Mouse (Mus musculus) limb, embryonic 14.5 days (tissue): ENCODE measurements at regions not wholly inside any gene's neighbourhood (a gene's known extent, or its start where the extent isn't known, plus 50 kb on each side); places are given as distances from the start of the nearest gene placed in this dataset.

Experiments
- ATAC-seq: fragments of 200-750 bp; cut with Nextera tagmentation; 2 replicates; pipeline ENCODE4 v1.8.0; 2017; ENCODE audit warnings: low read depth, moderate number of reproducible peaks, moderate TSS enrichment; ENCODE audit not compliant: low FRiP score
- DNase-seq: peaks from one replicate; pipeline ENCODE4 v3.0.0-alpha.2; 2015; ENCODE audit warnings: low spot score
- H3K27ac ChIP-seq: fragments of 300-500 bp; sonication (generic); replicated peaks from 2 replicates; pipeline ENCODE4 v1.5.1; 2014; ENCODE audit warnings: low read depth, mild to moderate bottlenecking, low read length, moderate library complexity, mixed read lengths
- H3K27me3 ChIP-seq: fragments of 300-500 bp; sonication (generic); 2 replicates; pipeline ENCODE4 v1.6.1; 2014; ENCODE audit warnings: low read length, mixed read lengths; ENCODE audit not compliant: control insufficient read depth, insufficient read depth
- H3K36me3 ChIP-seq: fragments of 300-500 bp; sonication (generic); 2 replicates; pipeline ENCODE4 v1.6.1; 2014; ENCODE audit warnings: mild to moderate bottlenecking, low read length, moderate library complexity, mixed read lengths; ENCODE audit not compliant: control insufficient read depth, insufficient read depth
- H3K4me1 ChIP-seq: fragments of 300-500 bp; sonication (generic); 2 replicates; pipeline ENCODE4 v1.6.1; 2014; ENCODE audit warnings: antibody characterized with exemption, low read length, mixed read lengths; ENCODE audit not compliant: control insufficient read depth, insufficient read depth
- H3K4me2 ChIP-seq: fragments of 300-500 bp; sonication (generic); replicated peaks from 2 replicates; pipeline ENCODE4 v1.6.1; 2014; ENCODE audit warnings: low read depth, mild to moderate bottlenecking, low read length, moderate library complexity; ENCODE audit not compliant: severe bottlenecking
- H3K4me3 ChIP-seq: fragments of 300-500 bp; sonication (generic); replicated peaks from 2 replicates; pipeline ENCODE4 v1.5.1; 2014; ENCODE audit warnings: low read length
- H3K9ac ChIP-seq: fragments of 300-500 bp; sonication (generic); 2 replicates; pipeline ENCODE4 v1.6.1; 2014; ENCODE audit warnings: mild to moderate bottlenecking, low read depth, low read length, moderate library complexity; ENCODE audit not compliant: severe bottlenecking
- H3K9me3 ChIP-seq: fragments of 300-500 bp; sonication (generic); 2 replicates; pipeline ENCODE4 v1.6.1; 2016; ENCODE audit warnings: low read length; ENCODE audit not compliant: control insufficient read depth
- POLR2A ChIP-seq: fragments of 200-500 bp; IDR thresholded peaks from 2 replicates; pipeline ENCODE4 v1.8.0; 2012; ENCODE audit warnings: inconsistent platforms, mild to moderate bottlenecking, moderate library complexity, borderline replicate concordance; ENCODE audit not compliant: insufficient read depth, insufficient read length; ENCODE audit errors: extremely low read depth
- WGBS: fragments of 180-500 bp; shearing (Covaris S2); extraction: QIAGEN DNeasy Blood & Tissue Kit; methylation state at CpG from one replicate; pipeline ENCODE4 v1.1.7; 2014; 5-methylcytosine and 5-hydroxymethylcytosine counted together

DNA sequence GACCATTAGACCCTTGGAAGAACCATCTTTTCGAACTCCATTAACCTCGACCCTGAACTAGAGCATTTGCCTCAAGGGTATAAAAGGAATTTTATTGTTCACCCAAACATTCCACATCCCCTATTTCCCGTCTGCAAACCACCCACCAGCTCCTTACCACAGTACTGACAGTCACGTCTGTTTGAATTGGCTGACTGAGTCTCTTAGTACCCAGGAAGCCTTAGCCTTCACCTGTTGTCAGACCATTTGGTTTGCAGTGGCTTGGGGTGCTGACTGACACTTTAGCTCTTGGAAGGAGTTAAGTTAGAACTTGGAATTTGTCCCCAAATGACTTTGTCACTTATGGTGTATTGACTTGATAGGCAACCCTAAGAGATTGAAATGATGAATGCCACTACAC lies 209.3 kb upstream of the Daam1 start:
- TF ChIP-seq POLR2A, result no peak
- WGBS, result 29% methylated on average over 4 of the region's 4 CpGs
- DNase-seq, result no peak
- Histone ChIP-seq H3K9me3 (no peaks in the 10 kb centered on the region), H3K27ac (no peak overlapping the region), H3K27me3 (no peaks in the 10 kb centered on the region), H3K4me2 (no peak overlapping the region), H3K4me1 (peaks cover 8% of the 10 kb centered on the region), H3K9ac (no peak overlapping the region), H3K4me3 (no peak overlapping the region), H3K36me3 (no peaks in the 10 kb centered on the region)
- no peak for ATAC-seq

DNA sequence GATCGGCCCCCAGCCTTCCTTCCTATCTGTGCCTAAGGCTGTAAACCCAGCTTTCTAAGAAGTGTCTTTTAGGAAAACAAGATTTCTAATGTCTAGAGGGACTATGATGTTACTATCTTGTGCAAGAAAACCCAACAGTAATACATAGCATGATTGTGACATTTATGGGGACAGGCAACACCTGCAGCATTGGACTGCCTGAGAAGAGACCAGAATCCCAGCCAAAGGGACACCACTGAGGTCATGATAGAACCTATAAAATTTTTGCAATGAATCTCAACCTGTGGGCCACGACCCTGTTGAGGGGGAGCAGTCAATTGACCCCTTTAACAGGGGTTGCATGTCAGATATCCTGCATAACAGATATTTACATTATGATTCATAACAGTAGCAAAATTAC lies 208.1 kb upstream of the Daam1 start:
- H3K9ac ChIP-seq, result no peak overlapping the region

DNA sequence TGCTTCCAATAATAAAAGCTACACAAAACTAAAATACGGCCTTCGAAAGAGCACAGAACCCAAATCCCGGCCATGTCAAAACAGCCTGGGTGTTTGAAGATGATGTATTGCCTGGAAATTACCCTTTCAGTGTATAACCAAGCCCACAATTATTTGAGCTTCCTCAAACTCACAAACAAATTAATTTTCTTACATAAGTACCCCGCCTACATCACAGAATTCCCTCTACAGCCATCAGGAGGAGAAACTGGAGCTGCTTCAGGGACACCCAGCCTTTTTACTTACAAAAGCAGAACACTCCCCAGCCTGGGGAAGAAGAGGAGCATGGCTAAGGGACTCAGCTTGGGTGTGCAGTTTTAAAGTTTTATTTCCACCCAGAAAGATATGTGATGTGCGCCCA lies 207.6 kb upstream of the Daam1 start:
- Histone ChIP-seq H3K27me3 (no peaks in the 10 kb centered on the region), H3K36me3 (no peaks in the 10 kb centered on the region), H3K9ac (no peak overlapping the region), H3K4me3 (no peak overlapping the region), H3K27ac (no peak overlapping the region), H3K4me1 (peaks cover 13% of the 10 kb centered on the region), H3K9me3 (no peaks in the 10 kb centered on the region), H3K4me2 (no peak overlapping the region)
- WGBS, result 86% methylated on average over 5 of the region's 5 CpGs
- ATAC-seq (no peak), DNase-seq (no peak)
- no peak for TF ChIP-seq POLR2A

More for the DNA sequence above, 208.1 kb upstream of the Daam1 start:
- ATAC-seq (no peak), DNase-seq (no peak)
- WGBS, result 83% methylated on average over 2 of the region's 2 CpGs
- peaks cover 13% of the 10 kb centered on the region for H3K4me1 ChIP-seq
- H3K27me3 ChIP-seq, result no peaks in the 10 kb centered on the region
- no peaks in the 10 kb centered on the region for H3K36me3 ChIP-seq
- TF ChIP-seq POLR2A, result no peak
- H3K27ac ChIP-seq, result no peak overlapping the region
- H3K4me3 ChIP-seq, result no peak overlapping the region
- no peak overlapping the region for H3K4me2 ChIP-seq
- no peaks in the 10 kb centered on the region for H3K9me3 ChIP-seq

DNA sequence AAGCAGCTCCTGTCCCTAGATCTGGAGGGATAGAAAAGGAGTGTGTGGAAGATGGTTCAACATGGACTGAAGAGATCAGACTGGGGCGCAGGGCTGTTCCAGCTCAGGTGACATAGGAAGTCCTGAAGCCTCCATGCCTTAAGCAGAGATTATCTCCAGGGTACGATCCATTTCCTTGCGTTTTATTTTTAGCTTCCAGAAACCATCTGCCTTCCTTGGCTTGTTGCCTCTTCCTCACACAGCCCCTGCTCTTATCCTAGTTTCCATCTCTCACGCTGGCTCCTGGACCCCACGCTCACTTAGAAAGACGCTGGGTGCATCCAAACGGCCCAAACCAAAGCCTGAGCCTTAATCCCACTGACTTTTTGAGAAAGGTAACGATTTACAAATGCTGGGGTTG lies 206.8 kb upstream of the Daam1 start:
- TF ChIP-seq POLR2A, result no peak

DNA sequence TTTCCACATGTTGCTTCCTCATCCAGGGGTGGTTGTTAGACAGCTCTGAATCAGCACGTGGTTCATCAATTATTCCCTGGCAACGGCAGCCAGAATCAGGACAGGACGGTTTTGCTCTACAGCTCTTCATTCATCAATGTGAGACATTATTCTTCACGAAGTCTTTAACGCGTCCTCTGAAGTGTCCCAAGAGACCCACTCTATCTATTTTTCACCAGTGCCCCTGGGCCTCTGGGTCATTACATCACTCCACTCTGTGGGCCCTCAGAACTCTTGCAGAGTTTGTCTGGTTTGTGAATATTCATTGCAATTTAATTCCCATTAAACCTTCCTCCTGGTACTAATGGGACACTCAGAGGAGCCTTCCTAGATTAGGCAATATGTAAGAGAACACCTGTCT lies 206.2 kb upstream of the Daam1 start:
- Histone ChIP-seq H3K27ac (no peak overlapping the region), H3K9ac (no peak overlapping the region), H3K36me3 (no peaks in the 10 kb centered on the region), H3K4me1 (peaks cover 13% of the 10 kb centered on the region), H3K4me2 (no peak overlapping the region), H3K4me3 (no peak overlapping the region), H3K9me3 (no peaks in the 10 kb centered on the region), H3K27me3 (no peaks in the 10 kb centered on the region)
- no peak for DNase-seq
- 50% methylated on average over 6 of the region's 6 CpGs for WGBS
- no peak for ATAC-seq
- no peak for TF ChIP-seq POLR2A

More for the DNA sequence above, 206.8 kb upstream of the Daam1 start:
- ATAC-seq (no peak), DNase-seq (no peak)
- H3K4me1 ChIP-seq, result peaks cover 13% of the 10 kb centered on the region
- 47% methylated on average over 8 of the region's 8 CpGs for WGBS
- no peak overlapping the region for H3K9ac ChIP-seq
- H3K9me3 ChIP-seq, result no peaks in the 10 kb centered on the region
- H3K36me3 ChIP-seq, result no peaks in the 10 kb centered on the region
- no peak overlapping the region for H3K27ac ChIP-seq
- H3K27me3 ChIP-seq, result no peaks in the 10 kb centered on the region
- H3K4me2 ChIP-seq, result no peak overlapping the region
- H3K4me3 ChIP-seq, result no peak overlapping the region

DNA sequence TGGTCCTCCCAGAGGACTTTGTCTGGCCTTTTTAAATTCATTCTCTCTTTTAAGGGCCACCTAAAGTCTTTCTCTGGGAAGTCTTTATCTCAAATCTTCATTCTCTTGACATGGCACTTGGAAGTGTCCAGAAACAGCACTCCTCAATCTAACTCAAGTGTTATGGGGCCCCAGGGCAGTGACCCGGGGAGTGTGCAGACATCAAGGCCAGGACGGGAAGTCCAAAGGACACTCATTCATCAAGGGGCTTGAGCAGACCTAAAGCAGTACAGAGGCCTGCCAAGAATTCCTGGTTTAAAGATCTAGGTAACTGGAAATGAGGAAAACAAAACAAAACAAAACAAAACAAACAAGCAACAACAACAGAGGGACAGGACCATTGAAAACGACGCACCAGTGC lies 205.8 kb upstream of the Daam1 start:
- H3K36me3 ChIP-seq, result no peaks in the 10 kb centered on the region
- DNase-seq (no peak), ATAC-seq (no peak)
- no peaks in the 10 kb centered on the region for H3K9me3 ChIP-seq
- TF ChIP-seq POLR2A, result no peak
- peaks cover 13% of the 10 kb centered on the region for H3K4me1 ChIP-seq
- H3K27ac ChIP-seq, result no peak overlapping the region
- WGBS, result 56% methylated on average over 4 of the region's 4 CpGs
- H3K4me2 ChIP-seq, result no peak overlapping the region
- no peak overlapping the region for H3K4me3 ChIP-seq
- H3K9ac ChIP-seq, result no peak overlapping the region
- no peaks in the 10 kb centered on the region for H3K27me3 ChIP-seq
